Mouse (Mus musculus): ENCODE measurements around the gene Stat1.
A peak's percentile ranks its signal among the peaks of the same experiment; 100 is the strongest.

Stat1 gene

GRCm38 (mm10) chr1:52166652-52167220 lies 47.5 kb downstream of the Stat1 start:
- no peak for DNase-seq (ENCODE audit: low spot score)

GRCm38 (mm10) chr1:52170057-52170456 lies 50.8 kb downstream of the Stat1 start:
- DNase-seq (ENCODE audit: low spot score) = peak; percentile 30

- no peak for DNase-seq (ENCODE audit: low spot score)
Measured at GRCm38 (mm10) chr1:52170747-52171146, 51.5 kb downstream of the Stat1 start.

- no peak for DNase-seq (ENCODE audit: low spot score)
Measured at GRCm38 (mm10) chr1:52171271-52171670, 52.0 kb downstream of the Stat1 start.

GRCm38 (mm10) chr1:52175321-52175720 lies 56.1 kb downstream of the Stat1 start:
- DNase-seq (ENCODE audit: low spot score) = no peak

- DNase-seq (ENCODE audit: low spot score) = no peak
Measured at GRCm38 (mm10) chr1:52175983-52176382, 56.7 kb downstream of the Stat1 start.

GRCm38 (mm10) chr1:52176999-52177398 lies 57.8 kb downstream of the Stat1 start:
- DNase-seq (ENCODE audit: low spot score) = no peak

GRCm38 (mm10) chr1:52179939-52180568 lies 60.8 kb downstream of the Stat1 start:
- no peak for DNase-seq (ENCODE audit: low spot score)

- DNase-seq (ENCODE audit: low spot score) = no peak
Measured at GRCm38 (mm10) chr1:52181994-52182393, 62.8 kb downstream of the Stat1 start.

- no peak for DNase-seq (ENCODE audit: low spot score)
Measured at GRCm38 (mm10) chr1:52182992-52183391, 63.8 kb downstream of the Stat1 start.

Data from ovary, postnatal 36 days (tissue).